Mouse (Mus musculus) testis, adult 10 weeks (tissue): ENCODE data around the gene Spsb2. TPM values are rescaled to one million over a fixed set of nuclear protein-coding genes. Genes with fewer than 3 reads are reported as not detected.

Experiments
- polyA plus RNA-seq: library from polyadenylated mRNA; stranded (reverse); fragments of 350-450 nt; fragmentation: Illumina TruSeq; extraction: RNeasy Lipid Tissue Mini Kit (QIAGEN cat#74804); gene quantifications from one replicate; pipeline ENCODE4 v1.2.3, GENCODE M21; 2014; ENCODE audit warnings: low read depth, low replicate concordance

Gene Spsb2
- polyA plus RNA-seq = 0.45 TPM

DNA sequence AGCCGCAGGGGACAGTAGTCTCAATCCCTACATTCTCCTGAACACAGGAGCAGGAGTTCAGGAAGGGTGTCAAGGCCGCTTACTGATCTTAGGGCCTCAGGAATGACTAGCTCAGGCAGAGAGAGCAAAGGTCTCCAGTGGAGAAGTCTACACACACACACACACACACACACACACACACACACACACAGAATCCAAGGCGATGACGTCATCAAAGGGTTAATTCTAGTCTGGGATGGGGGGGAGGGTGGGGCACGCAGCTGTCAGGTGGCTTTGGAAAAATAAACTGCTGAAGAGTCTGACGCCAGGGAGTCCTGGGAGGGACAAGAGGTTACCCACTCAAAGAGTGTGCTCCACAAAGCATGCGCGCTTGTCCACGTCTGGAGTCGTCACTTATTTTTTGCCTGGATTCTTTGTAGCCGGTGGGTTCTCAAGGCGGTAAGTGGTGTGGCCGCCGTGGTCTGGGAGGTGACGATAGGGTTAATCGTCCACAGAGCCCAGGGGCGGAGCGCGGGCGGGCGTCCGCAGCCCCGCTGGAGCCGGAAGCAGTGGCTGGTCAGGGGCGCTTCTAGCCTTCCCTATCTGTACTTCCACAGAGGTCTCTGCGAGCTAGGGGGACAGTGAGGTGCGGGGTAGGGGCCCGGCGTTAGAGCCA is at the start of gene Spsb2:
TSS of gene Spsb2 (plus strand) at position 304 of the 655 bp plus-strand sequence.

GRCm38 (mm10) chr6:124769101-124769765 is 39.2 kb upstream of the Spsb2 start, which contains the start of gene Eno2:
Gene Eno2, minus strand, starts transcription at chr6:124769673.

DNA sequence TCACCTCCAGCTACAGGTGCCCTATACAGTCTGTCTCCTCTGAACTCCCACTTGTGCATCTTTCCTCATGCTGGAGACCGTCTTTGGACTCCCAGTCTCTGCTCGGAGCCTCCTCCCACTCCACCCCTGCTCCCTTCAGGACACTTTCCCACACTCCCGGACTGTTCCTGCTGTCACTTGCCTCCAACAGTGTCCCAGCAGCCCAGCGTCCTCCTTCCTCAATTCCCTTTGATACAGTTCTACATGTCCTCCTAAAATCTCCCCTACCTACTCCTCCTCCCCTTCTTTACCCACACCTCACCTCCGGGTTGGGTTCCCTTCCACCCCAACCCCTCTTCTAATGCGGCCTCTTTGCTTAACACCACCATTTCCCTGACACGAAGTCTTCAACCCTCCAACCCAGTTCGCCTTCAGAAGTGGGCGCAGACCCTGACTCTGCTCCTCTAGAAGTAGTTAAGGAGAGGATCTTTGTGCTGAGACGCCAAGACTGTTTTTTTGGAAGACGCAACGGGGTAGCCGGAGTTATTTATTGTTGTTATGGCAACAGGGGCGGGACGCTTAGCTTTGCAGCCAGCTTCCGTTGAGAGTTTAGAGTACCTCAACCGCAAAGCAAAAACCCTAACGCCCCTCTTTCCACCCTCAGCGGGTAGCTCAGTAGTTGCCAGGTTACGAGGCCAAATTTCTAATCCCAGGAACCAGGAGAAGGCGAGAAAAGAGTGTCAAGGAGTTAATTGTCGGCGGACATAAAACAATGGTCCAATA is 29.1 kb upstream of the Spsb2 start, which contains the start of gene Lrrc23:
TSS of gene Lrrc23 (minus strand) at position 506 of the 762 bp plus-strand sequence.

GRCm38 (mm10) chr6:124813933-124814332 is 5.5 kb downstream of the Spsb2 start, which contains the start of gene Tpi1:
Gene Tpi1, minus strand, starts transcription at chr6:124814296.

GRCm38 (mm10) chr6:124828868-124829798 is 20.7 kb downstream of the Spsb2 start, which contains the start of the genes Usp5 and Cdca3:
Gene Usp5, minus strand, starts transcription at chr6:124829484.
Gene Cdca3, plus strand, starts transcription at chr6:124829547.

DNA sequence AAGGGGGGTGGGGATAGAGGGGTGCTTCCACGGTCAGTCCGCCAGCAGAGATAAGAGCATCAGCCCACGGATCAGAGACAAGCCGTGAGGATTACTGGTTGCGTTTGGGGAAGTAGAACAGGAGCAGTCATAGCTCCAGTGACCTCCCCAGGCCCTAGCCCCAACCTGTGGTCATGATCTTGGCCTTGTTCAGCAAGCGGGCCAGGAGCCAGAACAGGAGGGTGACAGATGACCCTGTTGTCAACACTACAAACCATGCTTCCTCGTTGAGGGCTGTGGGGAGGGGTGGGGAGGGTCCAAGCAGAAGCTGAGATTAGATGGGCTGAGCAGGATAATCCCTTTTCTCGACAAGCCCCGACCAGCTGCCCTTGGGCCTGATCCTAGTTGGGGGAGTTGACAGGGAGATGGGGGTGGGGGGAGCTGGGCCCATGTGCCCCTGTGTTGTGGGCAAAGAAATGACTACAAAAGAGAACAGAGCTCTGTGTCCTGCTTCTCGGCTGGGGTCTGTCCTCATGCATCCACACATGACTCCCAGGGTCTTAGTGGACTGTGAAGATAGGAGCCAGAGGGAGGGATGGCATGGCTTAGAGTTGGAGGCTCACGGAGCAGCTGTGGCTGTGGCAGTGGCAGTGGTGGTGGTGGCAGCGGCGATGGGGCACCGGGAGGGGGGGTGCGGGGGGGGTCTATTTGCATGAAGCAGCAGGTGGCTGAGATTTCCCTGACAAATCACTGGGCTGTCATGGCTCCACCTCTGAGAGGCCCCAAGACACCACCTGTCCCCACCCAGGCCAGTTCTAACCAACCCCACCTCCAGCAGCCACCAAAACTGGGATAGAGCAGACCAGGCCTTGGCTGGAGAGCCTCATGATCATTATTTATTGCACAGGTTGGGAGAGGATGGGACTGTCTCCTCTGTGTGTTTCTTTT is 32.0 kb downstream of the Spsb2 start, which contains the start of gene Gnb3:
TSS of gene Gnb3 (minus strand) at position 35 of the 927 bp plus-strand sequence.

DNA sequence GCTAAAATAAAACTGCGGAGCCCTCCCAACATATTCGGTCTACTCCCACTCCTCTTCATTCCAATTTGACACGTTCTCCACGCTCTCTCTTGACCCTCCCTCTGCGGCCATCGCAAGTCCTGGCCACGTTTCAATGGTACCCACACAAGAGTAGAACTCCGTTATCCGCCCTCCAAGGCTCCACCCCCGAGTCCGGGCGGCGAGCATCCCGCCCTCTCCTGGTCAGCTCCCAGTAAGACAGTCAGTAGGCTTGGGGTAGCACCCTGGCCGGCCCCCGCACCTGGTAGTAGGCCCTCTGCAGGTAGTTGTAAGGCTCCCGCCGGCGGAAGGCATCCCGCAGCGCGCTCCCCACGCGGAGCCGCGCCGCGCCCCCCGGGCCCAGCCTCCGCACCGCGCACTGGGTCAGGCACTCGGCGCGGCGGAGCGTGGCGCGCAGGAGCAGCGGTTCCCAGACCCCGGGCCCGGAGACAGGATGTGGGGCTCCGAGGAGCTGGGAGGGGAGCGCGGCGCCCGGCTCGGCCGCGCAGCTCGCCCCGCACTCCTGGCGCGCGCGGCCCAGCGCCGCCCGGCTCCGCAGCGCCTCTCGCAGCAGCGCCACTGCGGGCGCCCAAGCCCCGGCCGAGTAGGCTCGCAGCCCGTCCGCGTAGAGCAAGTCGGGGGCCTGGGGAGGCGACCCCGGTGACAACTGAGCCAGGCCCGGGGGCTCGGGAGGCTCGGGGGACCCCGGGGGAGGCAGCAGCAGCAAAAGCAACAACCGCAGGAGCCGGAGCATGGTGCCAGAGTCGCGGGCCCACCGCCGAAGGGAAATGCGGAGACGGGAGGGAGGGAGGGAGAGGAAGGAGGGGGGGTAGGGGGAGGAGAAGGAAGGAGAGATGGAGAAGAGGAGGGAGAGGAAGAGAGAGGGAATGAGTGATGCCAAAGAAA is 48.7 kb downstream of the Spsb2 start, which contains the start of gene P3h3:
TSS of gene P3h3 (minus strand) at position 837 of the 924 bp plus-strand sequence.

Other genes starting within 250 kb of the Spsb2 start
- gene C1rb, start 238.4 kb upstream of the Spsb2 start, polyA plus RNA-seq = not detected
- 0.87 TPM for gene C1s2, start 172.6 kb upstream of the Spsb2 start, polyA plus RNA-seq
- 102 TPM for gene Lpcat3, start 145.6 kb upstream of the Spsb2 start, polyA plus RNA-seq
- 15.1 TPM for gene Emg1, start 96.5 kb upstream of the Spsb2 start, polyA plus RNA-seq
- 13.8 TPM for gene Phb2, start 96.3 kb upstream of the Spsb2 start, polyA plus RNA-seq
- 0.21 TPM for gene Ptpn6, start 69.9 kb upstream of the Spsb2 start, polyA plus RNA-seq
- gene Grcc10, start 67.3 kb upstream of the Spsb2 start, polyA plus RNA-seq = 9.6 TPM
- gene Gm45234, start 52.6 kb upstream of the Spsb2 start, polyA plus RNA-seq = not detected
- 0.17 TPM for gene Atn1, start 52.1 kb upstream of the Spsb2 start, polyA plus RNA-seq
- 0.08 TPM for gene Eno2, start 39.0 kb upstream of the Spsb2 start, polyA plus RNA-seq
- 112 TPM for gene Lrrc23, start 28.9 kb upstream of the Spsb2 start, polyA plus RNA-seq
- 41.8 TPM for gene Tpi1, start 5.6 kb downstream of the Spsb2 start, polyA plus RNA-seq
- 18.4 TPM for gene Usp5, start 20.8 kb downstream of the Spsb2 start, polyA plus RNA-seq
- gene Cdca3, start 20.9 kb downstream of the Spsb2 start, polyA plus RNA-seq = 62.1 TPM
- gene Gnb3, start 31.6 kb downstream of the Spsb2 start, polyA plus RNA-seq = not detected
- gene P3h3, start 49.1 kb downstream of the Spsb2 start, polyA plus RNA-seq = not detected
- gene Gpr162, start 55.3 kb downstream of the Spsb2 start, polyA plus RNA-seq = 0.39 TPM
- gene Cd4, start 79.6 kb downstream of the Spsb2 start, polyA plus RNA-seq = 0.28 TPM
- gene Lag3, start 103.0 kb downstream of the Spsb2 start, polyA plus RNA-seq = not detected
- gene Ptms, start 111.4 kb downstream of the Spsb2 start, polyA plus RNA-seq = 19.0 TPM
- gene Mlf2, start 122.7 kb downstream of the Spsb2 start, polyA plus RNA-seq = 2.7 TPM
- gene Cops7a, start 156.9 kb downstream of the Spsb2 start, polyA plus RNA-seq = 36.9 TPM
- gene Pianp, start 188.0 kb downstream of the Spsb2 start, polyA plus RNA-seq = not detected
- gene Zfp384, start 200.5 kb downstream of the Spsb2 start, polyA plus RNA-seq = 25.2 TPM
- 3.7 TPM for gene Ing4, start 231.1 kb downstream of the Spsb2 start, polyA plus RNA-seq
- 113 TPM for gene Acrbp, start 241.0 kb downstream of the Spsb2 start, polyA plus RNA-seq